Mouse (Mus musculus) lung, embryonic 16.5 days (tissue): ENCODE results near the gene Saal1. TPM values are rescaled to one million over a fixed set of nuclear protein-coding genes. Genes with fewer than 3 reads are reported as not detected.
"Not testable (repeated sequence)": the region's sequence is repeated elsewhere in the genome, so short reads cannot be mapped to it uniquely, and the experiment has no call there.

Experiments
- ATAC-seq: fragments of 200-750 bp; cut with Nextera tagmentation; 2 replicates; pipeline ENCODE4 v1.8.0; 2017; ENCODE audit warnings: low read depth, mild to moderate bottlenecking, moderate library complexity
- H3K27ac ChIP-seq: fragments of 300-500 bp; sonication (generic); 2 replicates; pipeline ENCODE4 v1.5.1; 2014; ENCODE audit warnings: mild to moderate bottlenecking, control low read depth, low read length
- H3K27me3 ChIP-seq: fragments of 300-500 bp; sonication (generic); 2 replicates; pipeline ENCODE4 v1.6.1; 2014; ENCODE audit warnings: low read depth, low read length, mixed read lengths; ENCODE audit not compliant: control insufficient read depth, insufficient read depth
- H3K36me3 ChIP-seq: fragments of 300-500 bp; sonication (generic); 2 replicates; pipeline ENCODE4 v1.6.1; 2014; ENCODE audit warnings: low read length; ENCODE audit not compliant: control insufficient read depth, insufficient read depth
- H3K4me1 ChIP-seq: fragments of 300-500 bp; sonication (generic); replicated peaks from 2 replicates; pipeline ENCODE4 v1.6.1; 2014; ENCODE audit warnings: low read length, mixed read lengths; ENCODE audit not compliant: control insufficient read depth, insufficient read depth
- H3K4me2 ChIP-seq: fragments of 300-500 bp; sonication (generic); 2 replicates; pipeline ENCODE4 v1.6.1; 2014; ENCODE audit warnings: low read depth, low read length, control low read depth
- H3K4me3 ChIP-seq: fragments of 300-500 bp; sonication (generic); 2 replicates; pipeline ENCODE4 v1.5.1; 2014; ENCODE audit warnings: mild to moderate bottlenecking, low read length, control low read depth
- H3K9ac ChIP-seq: fragments of 300-500 bp; sonication (generic); 2 replicates; pipeline ENCODE4 v1.6.1; 2014; ENCODE audit warnings: low read length, control low read depth
- H3K9me3 ChIP-seq: fragments of 300-500 bp; sonication (generic); 2 replicates; pipeline ENCODE4 v1.6.1; 2016; ENCODE audit warnings: low read length; ENCODE audit not compliant: control insufficient read depth
- WGBS: fragments of 180-500 bp; shearing (Covaris S2); extraction: QIAGEN DNeasy Blood & Tissue Kit; methylation state at CpG from one replicate; pipeline ENCODE4 v1.1.7; 2014; 5-methylcytosine and 5-hydroxymethylcytosine counted together
- polyA plus RNA-seq: library from polyadenylated mRNA; unstranded; fragments of >200 nt; fragmentation: Nextera tagmentation; extraction: Ambion mirVana; gene quantifications from 2 replicates; pipeline ENCODE4 v1.2.1, GENCODE M21; 2015

Gene Saal1
- polyA plus RNA-seq, 1 experiment from 2014 or later: 29.4 TPM

DNA sequence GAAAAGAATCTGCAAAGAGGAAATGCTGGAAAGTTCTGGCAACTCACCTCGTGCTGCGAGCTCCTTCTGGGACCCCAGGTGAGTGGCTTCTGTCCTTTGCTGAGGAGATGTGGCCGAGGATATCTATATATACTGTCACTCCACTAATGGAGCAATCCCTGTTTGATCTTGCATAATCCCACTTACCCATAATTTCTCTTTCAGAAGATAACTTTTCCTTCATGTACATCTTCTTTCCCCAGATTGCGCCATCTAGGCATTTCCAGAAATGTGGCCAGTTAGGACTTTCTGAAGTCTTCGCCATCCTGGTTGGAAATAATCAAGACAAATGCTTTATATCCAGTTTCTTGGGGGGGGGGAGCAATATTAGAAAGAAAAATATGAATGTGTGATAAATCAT, 5.1 kb upstream of the Saal1 start, which contains the start of gene Saa3:
Gene Saa3 (minus strand): TSS at position 101 of the 400 bp plus-strand sequence.
- Histone ChIP-seq H3K9me3 (no peaks in the 10 kb centered on the region), H3K4me3 (no peak within 1 kb of the TSS), H3K4me2 (no peak within 1 kb of the TSS), H3K27ac (no peak within 1 kb of the TSS), H3K4me1 (peaks cover 26% of the 10 kb centered on the region), H3K36me3 (no peaks in the 10 kb centered on the region), H3K9ac (no peak within 1 kb of the TSS), H3K27me3 (peaks cover 5% of the 10 kb centered on the region; the same call in 1 of the 2 replicates)
- no peak for ATAC-seq
- 72% methylated on average over 5 of the region's 5 CpGs for WGBS

DNA sequence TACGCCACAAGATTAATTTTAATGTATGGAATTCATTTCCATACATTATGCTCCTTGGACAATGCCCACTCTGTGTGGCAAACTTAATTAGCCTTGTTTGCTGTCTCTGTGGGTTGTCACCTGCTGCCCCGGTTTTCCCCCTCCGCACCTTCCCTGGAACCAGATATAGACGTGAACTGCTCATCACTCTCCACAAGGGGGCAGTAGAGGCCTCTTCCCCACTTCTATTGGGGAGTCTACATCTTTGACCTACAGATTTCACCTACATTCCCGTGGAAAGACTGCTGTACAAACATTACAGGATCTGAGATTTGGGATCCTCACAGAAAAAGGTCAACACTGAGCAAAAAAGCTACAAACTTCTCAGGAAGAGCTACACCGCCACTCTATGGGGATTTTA, 4.0 kb upstream of the Saal1 start:
- no peak for ATAC-seq
- H3K4me2 ChIP-seq: no peak overlapping the region
- WGBS: 32% methylated on average over 6 of the region's 6 CpGs
- H3K9me3 ChIP-seq: no peaks in the 10 kb centered on the region
- H3K36me3 ChIP-seq: no peaks in the 10 kb centered on the region
- H3K4me3 ChIP-seq: no peak overlapping the region
- peaks cover 5% of the 10 kb centered on the region; the same call in 1 of the 2 replicates for H3K27me3 ChIP-seq
- H3K9ac ChIP-seq: no peak overlapping the region
- no peak overlapping the region for H3K27ac ChIP-seq
- peaks cover 20% of the 10 kb centered on the region for H3K4me1 ChIP-seq

GRCm38 (mm10) chr7:46712250-46712649, 1.8 kb upstream of the Saal1 start:
- Histone ChIP-seq H3K9ac (no peak overlapping the region), H3K4me2 (no peak overlapping the region), H3K27me3 (no peaks in the 10 kb centered on the region), H3K4me3 (no peak overlapping the region), H3K4me1 (peaks cover 16% of the 10 kb centered on the region), H3K36me3 (0 out of 2 replicates have a peak, but pooled peaks cover 2% of the 10 kb centered on the region), H3K9me3 (no peaks in the 10 kb centered on the region), H3K27ac (no peak overlapping the region)
- WGBS: 66% methylated on average over 6 of the region's 6 CpGs
- ATAC-seq: no peak

DNA sequence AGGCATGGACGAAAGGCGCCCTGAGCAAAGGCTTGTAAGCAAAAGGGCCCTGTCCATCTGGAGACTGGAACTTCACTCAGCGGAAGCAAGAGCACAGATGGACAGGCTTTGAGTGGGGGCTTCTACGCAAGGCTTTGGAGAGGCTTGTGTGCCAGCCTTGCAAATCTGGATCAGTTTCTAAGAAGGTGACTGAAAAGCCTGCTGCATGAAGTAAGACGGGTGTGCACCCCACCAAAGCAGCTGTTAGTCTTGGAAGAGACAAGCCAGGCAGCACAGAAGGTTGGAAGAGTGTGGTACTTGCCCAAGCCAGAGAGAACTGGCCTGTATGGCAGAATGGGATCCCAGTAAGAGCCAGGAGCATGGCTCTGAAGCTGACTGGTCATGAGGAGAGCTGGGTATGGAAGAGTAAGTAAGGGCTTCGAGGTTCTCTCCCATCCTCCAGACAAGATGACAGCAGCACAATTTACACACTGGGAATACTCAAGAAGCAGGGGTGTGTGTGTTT, 9.9 kb downstream of the Saal1 start:
- ATAC-seq: no peak
- Histone ChIP-seq H3K9ac (no peak overlapping the region), H3K36me3 (peaks cover 37% of the 10 kb centered on the region), H3K4me1 (no peaks in the 10 kb centered on the region), H3K27me3 (no peaks in the 10 kb centered on the region), H3K4me3 (no peak overlapping the region), H3K27ac (no peak overlapping the region), H3K4me2 (no peak overlapping the region), H3K9me3 (no peaks in the 10 kb centered on the region)
- 87% methylated on average over 6 of the region's 6 CpGs for WGBS

- Histone ChIP-seq H3K36me3 (peaks cover 28% of the 10 kb centered on the region), H3K4me3 (no peak overlapping the region), H3K27me3 (no peaks in the 10 kb centered on the region), H3K4me1 (no peaks in the 10 kb centered on the region), H3K9me3 (no peaks in the 10 kb centered on the region), H3K9ac (no peak overlapping the region), H3K4me2 (no peak overlapping the region), H3K27ac (no peak overlapping the region)
- 65% methylated on average over 1 of the region's 1 CpGs for WGBS
- no peak for ATAC-seq
Observed at GRCm38 (mm10) chr7:46696754-46697153, 13.7 kb downstream of the Saal1 start.

DNA sequence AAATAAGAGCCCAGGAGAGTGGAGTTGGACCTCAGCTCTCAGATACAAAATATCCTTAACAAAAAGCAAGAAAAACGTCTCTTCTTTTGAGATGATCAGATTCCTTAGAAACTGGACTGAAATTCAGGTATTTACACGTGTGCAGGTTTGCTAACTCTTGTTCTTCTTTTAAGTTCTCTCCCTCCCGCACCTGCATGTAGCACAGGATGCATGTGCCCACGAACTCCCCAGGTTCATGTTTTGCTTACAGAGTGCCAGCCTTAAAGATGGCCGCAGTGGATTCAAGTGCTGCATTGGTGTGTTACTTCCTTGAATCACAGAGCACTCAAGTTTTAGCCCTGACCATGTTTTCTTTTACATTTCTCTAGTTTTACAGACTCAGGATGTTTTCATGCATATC, 23.7 kb downstream of the Saal1 start:
- no peak overlapping the region for H3K9ac ChIP-seq
- H3K9me3 ChIP-seq: no peaks in the 10 kb centered on the region
- WGBS: 82% methylated on average over 5 of the region's 5 CpGs
- ATAC-seq: no peak
- no peak overlapping the region for H3K4me2 ChIP-seq
- no peaks in the 10 kb centered on the region for H3K4me1 ChIP-seq
- no peak overlapping the region for H3K27ac ChIP-seq
- H3K27me3 ChIP-seq: no peaks in the 10 kb centered on the region
- peaks cover 18% of the 10 kb centered on the region for H3K36me3 ChIP-seq
- no peak overlapping the region for H3K4me3 ChIP-seq

DNA sequence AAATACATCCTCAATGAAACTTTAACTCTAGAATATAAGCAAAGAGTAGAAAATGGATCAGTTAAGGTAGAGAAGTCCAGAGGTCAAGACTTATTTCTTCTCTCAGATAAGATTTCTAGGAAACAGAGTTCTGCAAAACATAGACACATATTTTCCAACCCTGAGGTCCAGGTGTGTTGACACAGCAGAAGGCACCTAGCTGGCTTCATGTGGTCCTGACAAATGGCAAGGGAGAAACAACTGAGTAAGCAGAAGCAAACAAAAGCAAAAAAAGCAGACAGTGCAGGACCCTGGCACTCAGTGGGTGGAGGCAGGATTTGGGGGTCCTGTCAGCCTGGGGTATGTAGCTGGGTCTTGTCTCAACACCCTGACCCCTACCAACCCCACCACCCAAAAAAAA, 29.7 kb downstream of the Saal1 start:
- Histone ChIP-seq H3K4me2 (no peak overlapping the region), H3K4me1 (no peaks in the 10 kb centered on the region), H3K27ac (no peak overlapping the region), H3K36me3 (no peaks in the 10 kb centered on the region), H3K9me3 (no peaks in the 10 kb centered on the region), H3K4me3 (no peak overlapping the region), H3K9ac (no peak overlapping the region), H3K27me3 (no peaks in the 10 kb centered on the region)
- ATAC-seq: no peak

- H3K9ac ChIP-seq, H3K27ac ChIP-seq, H3K4me3 ChIP-seq, ATAC-seq, H3K4me2 ChIP-seq, H3K4me1 ChIP-seq, H3K27me3 ChIP-seq, H3K9me3 ChIP-seq, H3K36me3 ChIP-seq: not testable (repeated sequence)
- 71% methylated on average over 7 of the region's 7 CpGs for WGBS
Observed at GRCm38 (mm10) chr7:46679044-46679443, 31.4 kb downstream of the Saal1 start.

DNA sequence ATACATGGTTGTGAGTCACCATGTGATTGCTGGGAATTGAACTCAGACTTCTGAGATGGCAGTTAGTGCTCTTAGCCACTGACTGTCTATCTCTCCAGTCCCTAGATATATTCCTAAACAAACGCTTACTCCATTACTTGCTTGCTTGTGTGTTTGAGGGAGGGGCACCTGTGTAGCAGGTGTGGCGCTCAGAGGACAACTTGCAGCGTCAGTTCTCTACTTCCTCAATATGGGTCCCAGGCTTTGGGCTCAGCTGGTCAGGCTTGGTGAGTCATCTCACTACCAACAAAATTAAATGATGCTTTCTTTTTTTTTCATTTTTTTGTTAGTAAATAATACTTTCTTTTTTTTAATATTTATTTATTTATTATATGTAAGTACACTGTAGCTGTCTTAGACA, 32.1 kb downstream of the Saal1 start:
- H3K27ac ChIP-seq: no peak overlapping the region
- no peaks in the 10 kb centered on the region for H3K36me3 ChIP-seq
- no peak overlapping the region for H3K4me2 ChIP-seq
- H3K27me3 ChIP-seq: no peaks in the 10 kb centered on the region
- no peak overlapping the region for H3K9ac ChIP-seq
- H3K4me1 ChIP-seq: no peaks in the 10 kb centered on the region
- no peaks in the 10 kb centered on the region for H3K9me3 ChIP-seq
- no peak for ATAC-seq
- H3K4me3 ChIP-seq: no peak overlapping the region
- 78% methylated on average over 3 of the region's 3 CpGs for whole genome bisulfite sequencing

GRCm38 (mm10) chr7:46676808-46677360, 33.6 kb downstream of the Saal1 start:
- H3K9ac ChIP-seq: no peak overlapping the region
- H3K27me3 ChIP-seq: no peaks in the 10 kb centered on the region
- no peak overlapping the region for H3K27ac ChIP-seq
- H3K36me3 ChIP-seq: no peaks in the 10 kb centered on the region
- H3K9me3 ChIP-seq: no peaks in the 10 kb centered on the region
- no peak overlapping the region for H3K4me2 ChIP-seq
- H3K4me3 ChIP-seq: no peak overlapping the region
- 43% methylated on average over 5 of the region's 5 CpGs for WGBS
- no peaks in the 10 kb centered on the region for H3K4me1 ChIP-seq
- no peak for ATAC-seq
